Mouse (Mus musculus): ENCODE data around the gene Mog.

DNA sequence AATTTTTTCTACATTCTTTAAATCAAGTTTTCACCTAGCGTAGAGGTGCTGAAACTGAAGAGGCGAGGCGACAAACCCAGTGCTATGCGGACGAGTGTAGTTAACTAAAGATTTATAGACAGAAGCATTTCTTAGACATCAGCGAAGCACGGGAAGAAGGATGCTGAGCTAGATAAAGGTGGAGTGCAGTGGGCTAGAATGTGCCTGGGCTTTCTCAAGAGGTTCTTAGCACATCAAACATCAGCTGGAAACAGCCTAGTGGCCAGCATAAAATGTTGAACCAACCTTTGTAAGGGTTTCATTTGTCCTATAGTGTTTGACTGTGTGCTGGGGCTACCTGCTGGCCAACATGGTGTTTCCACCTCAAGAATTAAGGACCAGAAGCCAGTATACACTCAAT lies 22.3 kb downstream of the Mog start, which contains the start of gene Zfp57:
- TF ChIP-seq CTCF (IDR thresholded peaks at IDR 0.05; ENCODE audit: low read depth): no peak
- TF ChIP-seq EP300 (IDR thresholded peaks at IDR 0.05; ENCODE audit: low read depth): no peak

All from liver, embryonic 14.5 days (tissue).